Mouse (Mus musculus): ENCODE data around the gene Ptprj. TPM values are rescaled to one million over a fixed set of nuclear protein-coding genes. Genes with fewer than 3 reads are reported as not detected.
A peak's percentile ranks its signal among the peaks of the same experiment; 100 is the strongest.

Ptprj gene
- total and polyA plus RNA-seq, 3 experiments = 6.9 to 8.9 (median 7.3) TPM

DNA sequence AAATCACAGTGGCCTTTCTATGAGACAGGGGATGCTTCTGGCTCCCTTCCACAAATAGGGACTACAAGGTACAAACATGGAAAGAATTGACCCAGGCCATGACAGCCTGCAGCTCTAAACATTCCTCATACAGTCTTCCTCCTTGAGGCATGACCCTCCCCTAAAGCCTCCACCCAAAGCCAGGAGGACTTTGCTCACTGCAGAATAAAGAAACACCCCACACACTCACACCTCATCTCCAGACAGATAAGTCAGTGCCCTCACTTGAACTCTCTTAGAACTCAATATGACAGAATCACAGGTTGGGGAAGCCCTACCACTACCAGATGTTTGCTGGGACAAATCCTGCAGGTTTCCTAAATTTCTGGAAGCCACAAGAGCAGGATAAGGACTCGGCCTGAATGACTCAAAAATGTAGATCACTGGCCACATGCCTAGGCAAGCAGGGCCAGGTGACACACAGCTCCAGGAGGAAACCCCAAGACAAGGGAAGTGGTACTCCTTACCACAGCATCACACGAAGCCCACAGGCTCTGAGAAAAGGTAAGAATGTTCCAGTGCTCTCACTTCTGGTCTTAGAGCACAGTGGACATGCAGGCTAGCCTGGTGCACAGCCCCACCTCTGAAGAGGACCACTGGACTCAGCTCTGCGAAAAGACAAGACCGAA lies 84.3 kb downstream of the Ptprj start (continued):
- TF ChIP-seq HCFC1 (IDR thresholded peaks at IDR 0.05; ENCODE audit: low read depth, low read length) (no peak), JUND (conservative IDR thresholded peaks at IDR 0.05; ENCODE audit: low read depth, low read length) (no peak), NRF1 (IDR thresholded peaks at IDR 0.05; ENCODE audit: low read depth, low read length) (no peak), MEF2A (IDR thresholded peaks at IDR 0.05; ENCODE audit: borderline replicate concordance, low read depth, low read length) (0 out of 2 replicates have a peak, but pooled peaks have one; percentile 1), GABPA (IDR thresholded peaks at IDR 0.05; ENCODE audit: insufficient replicate concordance, low read depth, low read length) (no peak), NELFE (IDR thresholded peaks at IDR 0.05; ENCODE audit: low read depth, low read length) (no peak; the same call in 1 of the 2 replicates), KAT2A (IDR thresholded peaks at IDR 0.05; ENCODE audit: insufficient replicate concordance, low read length) (no peak), USF2 (conservative IDR thresholded peaks at IDR 0.05; ENCODE audit: low read depth, low read length) (no peak), IRF4 (IDR thresholded peaks at IDR 0.05; ENCODE audit: low read depth, low read length) (peak; percentile 59), ZC3H11A (IDR thresholded peaks at IDR 0.05; ENCODE audit: low read depth, low read length) (no peak)

DNA sequence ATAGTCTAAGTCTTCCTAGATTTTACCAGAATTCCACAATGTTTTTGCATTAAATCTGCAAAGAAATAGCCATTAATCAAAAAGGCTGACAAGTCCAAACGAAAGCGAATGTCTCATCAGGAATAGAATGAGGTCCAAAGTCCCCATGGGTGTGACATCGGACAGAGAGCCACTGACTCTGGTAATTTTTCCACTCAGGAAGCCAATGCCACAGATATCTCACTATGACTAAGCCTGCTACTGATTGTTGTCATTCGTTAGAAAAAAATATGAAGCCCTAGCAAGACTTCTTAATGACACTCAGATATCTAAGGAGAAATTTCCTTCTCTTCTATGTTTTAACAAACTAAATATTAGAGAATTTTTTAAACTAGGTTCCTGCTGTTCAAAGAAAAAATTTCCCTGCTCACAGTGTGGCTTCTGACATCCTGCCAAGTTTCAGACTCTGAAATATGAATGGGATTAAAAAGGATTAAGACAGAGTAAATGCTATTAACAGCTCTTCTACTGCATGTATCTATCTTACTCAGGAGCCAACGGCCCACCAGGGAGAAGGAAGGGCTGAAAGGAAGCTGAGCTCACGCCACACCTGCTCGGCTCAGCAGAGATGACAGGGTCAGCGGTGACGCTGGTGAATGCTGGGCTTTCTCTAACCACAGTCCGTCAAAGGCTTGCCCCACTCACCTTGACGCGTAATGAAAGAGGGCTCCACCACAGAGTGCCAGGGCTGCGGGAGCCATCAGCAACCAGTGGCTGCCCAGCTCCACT lies 90.0 kb downstream of the Ptprj start:
- Histone ChIP-seq H3K79me2 (replicated peaks; ENCODE audit: control insufficient read depth, extremely low read depth, insufficient read depth, poor library complexity, severe bottlenecking) (peaks cover 4% of the 10 kb centered on the region), H3K27me3 (replicated peaks) (no peaks in the 10 kb centered on the region), H3K9ac (ENCODE audit: insufficient read depth, low read depth) (peak overlapping the region; percentile 5; the same call in 1 of the 2 replicates), H3K9me3 (replicated peaks; ENCODE audit: low read length) (no peaks in the 10 kb centered on the region), H3K4me2 (ENCODE audit: insufficient read depth, low read depth, poor library complexity, severe bottlenecking) (peak overlapping the region; percentile 56), H3K36me3 (replicated peaks in 1 of 2; ENCODE audit: control insufficient read depth in 1 of 2, insufficient read depth in 1 of 2, low read length in 1 of 2) (peaks cover 0 to 2% of the 10 kb centered on the region in 2 experiments), H3K4me3 (replicated peaks in 1 of 3; ENCODE audit: low read depth in 2 of 3, low read length in 2 of 3, poor library complexity in 1 of 3) (peak overlapping the region; percentile 19 to 37 (median 31)), H3K4me1 (ENCODE audit: control insufficient read depth in 1 of 2, insufficient read depth in 2 of 2) (peaks cover 10 to 61% of the 10 kb centered on the region in 2 experiments), H3K27ac (ENCODE audit: insufficient read depth, low read depth) (peak overlapping the region; percentile 79)
- in situ Hi-C loops (cut with MboI; ENCODE audit: low pct_ligation_motif_present, low pct_unique_long_range_greater_than_20kb, low sequenced_read_pairs) = no loop called here
- dilution Hi-C loops (cut with MboI; ENCODE audit: extremely low pct_ligation_motif_present, extremely low pct_unique_long_range_greater_than_20kb, low sequenced_read_pairs) = no loop called here
- peak; percentile 76 for DNase-seq (ENCODE audit: extremely low read depth)
- TF ChIP-seq CTCF (conservative IDR thresholded peaks at IDR 0.05 in 1 of 2, IDR thresholded peaks at IDR 0.05 in 1 of 2; ENCODE audit: low read depth in 2 of 2, low read length in 2 of 2) (no peak), JUND (conservative IDR thresholded peaks at IDR 0.05; ENCODE audit: low read depth, low read length) (peak; percentile 99), CHD2 (IDR thresholded peaks at IDR 0.05; ENCODE audit: low read length) (peak; percentile 90), MXI1 (IDR thresholded peaks at IDR 0.05; ENCODE audit: low read depth, low read length) (peak; percentile 76; the same call in 1 of the 2 replicates), ELF1 (IDR thresholded peaks at IDR 0.05; ENCODE audit: low read depth, low read length) (peak; percentile 39; the same call in 1 of the 2 replicates), ZKSCAN1 (IDR thresholded peaks at IDR 0.05; ENCODE audit: borderline replicate concordance, low read depth, low read length) (no peak), BHLHE40 (IDR thresholded peaks at IDR 0.05; ENCODE audit: low read depth, low read length) (peak; percentile 80), NELFE (IDR thresholded peaks at IDR 0.05; ENCODE audit: low read depth, low read length) (no peak), USF1 (IDR thresholded peaks at IDR 0.05; ENCODE audit: low read depth, low read length) (no peak), MYC (IDR thresholded peaks at IDR 0.05; ENCODE audit: low read depth, low read length) (peak; percentile 67; the same call in 1 of the 2 replicates), POLR2A (IDR thresholded peaks at IDR 0.05; ENCODE audit: low read depth, low read length) (no peak), USF2 (conservative IDR thresholded peaks at IDR 0.05; ENCODE audit: low read depth, low read length) (no peak), UBTF (IDR thresholded peaks at IDR 0.05; ENCODE audit: low read depth, low read length) (peak; percentile 73), MAX (IDR thresholded peaks at IDR 0.05; ENCODE audit: low read length) (peak; percentile 60), GABPA (IDR thresholded peaks at IDR 0.05; ENCODE audit: insufficient replicate concordance, low read depth, low read length) (no peak), ETS1 (conservative IDR thresholded peaks at IDR 0.05; ENCODE audit: low read depth, low read length) (peak; percentile 94), POLR2AphosphoS2 (IDR thresholded peaks at IDR 0.05; ENCODE audit: low read depth, low read length) (no peak), RCOR1 (conservative IDR thresholded peaks at IDR 0.05; ENCODE audit: low read depth, low read length) (peak; percentile 97), CHD1 (IDR thresholded peaks at IDR 0.05; ENCODE audit: low read depth, low read length) (no peak; the same call in 1 of the 2 replicates), TCF12 (IDR thresholded peaks at IDR 0.05; ENCODE audit: low read depth, low read length) (peak; percentile 82), ZC3H11A (IDR thresholded peaks at IDR 0.05; ENCODE audit: low read depth, low read length) (no peak), SIN3A (IDR thresholded peaks at IDR 0.05; ENCODE audit: low read length) (peak; percentile 93), NRF1 (IDR thresholded peaks at IDR 0.05; ENCODE audit: low read depth, low read length) (no peak), TBP (conservative IDR thresholded peaks at IDR 0.05; ENCODE audit: low read depth, low read length) (no peak), MAFK (IDR thresholded peaks at IDR 0.05; ENCODE audit: insufficient replicate concordance, low read length) (peak; percentile 86), IRF4 (IDR thresholded peaks at IDR 0.05; ENCODE audit: low read depth, low read length) (peak; percentile 100), ZNF384 (IDR thresholded peaks at IDR 0.05; ENCODE audit: low read depth, low read length) (peak; percentile 97), PAX5 (IDR thresholded peaks at IDR 0.05; ENCODE audit: low read length) (no peak), MAZ (IDR thresholded peaks at IDR 0.05; ENCODE audit: low read depth, low read length) (peak; percentile 65; the same call in 1 of the 2 replicates), KAT2A (IDR thresholded peaks at IDR 0.05; ENCODE audit: insufficient replicate concordance, low read length) (0 out of 2 replicates have a peak, but pooled peaks have one; percentile 27)

Measured in CH12.LX (cell line).